Mouse (Mus musculus) liver, postnatal 0 days (tissue): Measurements from ENCODE around the gene Tfb2m. TPM values are rescaled to one million over a fixed set of nuclear protein-coding genes. Genes with fewer than 3 reads are reported as not detected.

Source experiments
- ATAC-seq: fragments of 200-750 bp; cut with Nextera tagmentation; 2 replicates; pipeline ENCODE4 v1.8.0; 2017; ENCODE audit warnings: mild to moderate bottlenecking, moderate library complexity
- DNase-seq: peaks from one replicate; pipeline ENCODE4 v3.0.0-alpha.2; 2016
- H3K27ac ChIP-seq: fragments of 300-500 bp; sonication (generic); 2 replicates; pipeline ENCODE4 v1.5.1; 2014; ENCODE audit warnings: antibody characterized with exemption, moderate library complexity, mild to moderate bottlenecking, low read depth
- H3K27me3 ChIP-seq: fragments of 300-500 bp; sonication (generic); 2 replicates; pipeline ENCODE4 v1.6.1; 2014; ENCODE audit warnings: low read length, control low read depth, mixed read lengths; ENCODE audit not compliant: insufficient read depth
- H3K36me3 ChIP-seq: fragments of 300-500 bp; sonication (generic); replicated peaks from 2 replicates; pipeline ENCODE4 v1.6.1; 2014; ENCODE audit warnings: mild to moderate bottlenecking, control low read depth, low read length, moderate library complexity, mixed read lengths; ENCODE audit not compliant: insufficient read depth
- H3K4me1 ChIP-seq: fragments of 300-500 bp; sonication (generic); 2 replicates; pipeline ENCODE4 v1.6.1; 2014; ENCODE audit warnings: antibody characterized with exemption, mild to moderate bottlenecking, control low read depth; ENCODE audit not compliant: insufficient read depth
- H3K4me2 ChIP-seq: fragments of 300-500 bp; sonication (generic); 2 replicates; pipeline ENCODE4 v1.6.1; 2014; ENCODE audit warnings: low read depth, mild to moderate bottlenecking, low read length, moderate library complexity, mixed read lengths
- H3K4me3 ChIP-seq: fragments of 300-500 bp; sonication (generic); 2 replicates; pipeline ENCODE4 v1.5.1; 2014; ENCODE audit warnings: low read depth, low read length
- H3K9ac ChIP-seq: fragments of 300-500 bp; sonication (generic); replicated peaks from 2 replicates; pipeline ENCODE4 v1.6.1; 2014; ENCODE audit warnings: mild to moderate bottlenecking, moderate library complexity
- H3K9me3 ChIP-seq: fragments of 300-500 bp; sonication (generic); 2 replicates; pipeline ENCODE4 v1.6.1; 2016; ENCODE audit warnings: mild to moderate bottlenecking, control low read depth, low read length, mixed read lengths
- CTCF ChIP-seq: sonication (generic); IDR thresholded peaks from 2 replicates; pipeline ENCODE4 v1.5.1; 2016; ENCODE audit warnings: antibody characterized with exemption, low read depth
- EP300 ChIP-seq: IDR thresholded peaks from 2 replicates; pipeline ENCODE4 v1.6.1; 2016; ENCODE audit warnings: antibody characterized with exemption, low read depth, mild to moderate bottlenecking
- WGBS: fragments of 180-500 bp; shearing (Covaris S2); extraction: QIAGEN DNeasy Blood & Tissue Kit; methylation state at CpG from one replicate; pipeline ENCODE4 v1.1.7; 2014; ENCODE audit not compliant: insufficient replicate concordance; 5-methylcytosine and 5-hydroxymethylcytosine counted together
- polyA plus RNA-seq: library from polyadenylated mRNA; unstranded; fragments of >200 nt; fragmentation: Nextera tagmentation; extraction: Ambion mirVana; gene quantifications from 2 replicates; pipeline ENCODE4 v1.2.1, GENCODE M21; 2015

Tfb2m gene
- polyA plus RNA-seq, 1 experiment from 2014 or later: 16.3 TPM

DNA sequence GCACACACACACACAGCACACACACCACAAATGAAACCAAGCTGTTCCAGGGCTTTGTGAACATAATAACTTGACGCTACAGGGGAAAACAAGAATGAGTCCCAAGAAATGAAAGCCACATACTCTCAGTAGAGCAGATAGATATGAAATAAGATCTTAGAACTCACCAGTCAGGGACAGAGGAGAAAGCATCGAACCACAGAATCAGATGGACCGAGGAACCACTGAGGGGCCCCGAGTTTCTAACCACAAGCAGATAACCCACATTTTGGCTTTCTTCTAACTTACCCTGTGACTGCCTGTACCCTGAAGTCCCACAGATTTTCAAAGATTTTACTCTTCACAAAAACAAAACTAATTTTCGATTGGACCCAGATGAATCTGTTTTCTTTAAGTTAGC, 53.2 kb downstream of the Tfb2m start:
- TF ChIP-seq CTCF (no peak), EP300 (no peak)
- DNase-seq: no peak
- Histone ChIP-seq H3K27ac (no peak overlapping the region), H3K4me1 (no peaks in the 10 kb centered on the region), H3K9me3 (no peaks in the 10 kb centered on the region), H3K4me2 (no peak overlapping the region), H3K4me3 (no peak overlapping the region), H3K36me3 (no peaks in the 10 kb centered on the region), H3K9ac (no peak overlapping the region), H3K27me3 (no peaks in the 10 kb centered on the region)
- 39% methylated on average over 5 of the region's 5 CpGs for WGBS
- ATAC-seq: no peak

DNA sequence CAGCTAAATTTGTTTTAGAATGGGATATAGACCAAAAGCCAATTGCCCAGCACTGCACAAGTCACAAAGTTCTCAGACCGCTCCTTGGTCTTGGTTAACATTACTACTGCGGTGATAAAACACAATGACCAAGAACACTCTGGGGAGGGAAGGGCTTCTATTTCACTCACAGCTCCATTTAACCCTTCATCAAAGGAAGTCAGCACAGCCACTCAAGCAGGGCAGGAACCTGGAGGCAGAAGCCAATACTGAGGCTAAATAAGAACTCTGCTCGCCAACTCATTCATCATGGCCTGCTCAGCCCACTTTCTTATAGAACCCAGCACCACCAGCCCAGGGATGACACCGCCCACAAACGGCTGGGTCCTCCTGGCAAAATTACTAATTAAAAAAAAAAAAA, 57.5 kb downstream of the Tfb2m start:
- Histone ChIP-seq H3K27me3 (no peaks in the 10 kb centered on the region), H3K9ac (no peak overlapping the region), H3K4me1 (no peaks in the 10 kb centered on the region), H3K4me3 (no peak overlapping the region), H3K27ac (no peak overlapping the region), H3K4me2 (no peak overlapping the region), H3K9me3 (no peaks in the 10 kb centered on the region), H3K36me3 (no peaks in the 10 kb centered on the region)
- ATAC-seq (no peak), DNase-seq (no peak)
- TF ChIP-seq EP300 (no peak), CTCF (no peak)
- 86% methylated on average over 5 of the region's 5 CpGs for WGBS

DNA sequence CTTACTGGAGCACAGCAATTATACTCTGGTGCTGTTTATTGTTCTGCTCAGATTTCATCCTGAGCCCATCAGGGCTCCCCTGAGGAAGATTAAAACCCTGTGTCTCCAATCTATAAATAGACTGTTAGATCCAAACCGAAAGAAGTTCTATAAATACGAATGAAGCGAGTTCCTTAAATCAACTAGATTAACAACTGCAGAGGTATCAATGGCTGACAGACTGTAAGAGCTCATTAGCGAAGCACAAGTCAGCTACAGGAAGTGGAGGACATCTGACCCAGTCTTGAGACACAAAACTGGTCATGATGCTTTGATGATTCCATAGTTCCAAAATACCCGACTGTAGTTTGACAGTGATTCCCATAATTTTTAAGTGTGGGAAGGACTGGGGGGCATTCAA, 58.1 kb downstream of the Tfb2m start:
- H3K4me3 ChIP-seq: no peak overlapping the region
- H3K9me3 ChIP-seq: no peaks in the 10 kb centered on the region
- H3K4me1 ChIP-seq: no peaks in the 10 kb centered on the region
- no peak for ATAC-seq
- H3K36me3 ChIP-seq: no peaks in the 10 kb centered on the region
- TF ChIP-seq CTCF (no peak), EP300 (no peak)
- WGBS: 53% methylated on average over 5 of the region's 5 CpGs
- H3K9ac ChIP-seq: no peak overlapping the region
- H3K27ac ChIP-seq: no peak overlapping the region
- no peak for DNase-seq
- H3K27me3 ChIP-seq: no peaks in the 10 kb centered on the region
- no peak overlapping the region for H3K4me2 ChIP-seq

DNA sequence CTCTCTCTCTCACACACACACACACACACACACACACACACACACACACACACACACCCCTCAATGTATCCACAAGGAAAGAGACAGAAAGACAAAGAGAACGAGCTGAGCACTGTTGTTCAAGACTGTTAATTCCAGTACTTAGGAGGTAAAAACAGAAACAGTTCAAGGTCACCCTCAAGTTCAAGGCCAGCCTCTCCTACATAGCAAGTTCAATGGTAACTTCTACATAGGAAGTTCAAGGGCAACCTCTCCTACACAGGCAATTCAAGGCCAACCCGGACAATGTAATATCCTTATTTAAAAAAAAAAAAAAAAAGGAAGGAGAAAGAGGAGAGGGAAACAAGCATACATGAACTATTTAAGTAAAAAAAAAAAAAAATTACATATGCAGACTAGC, 58.8 kb downstream of the Tfb2m start:
- TF ChIP-seq EP300 (no peak), CTCF (no peak)
- DNase-seq (no peak), ATAC-seq (no peak)
- Histone ChIP-seq H3K9ac (no peak overlapping the region), H3K4me3 (no peak overlapping the region), H3K9me3 (no peaks in the 10 kb centered on the region), H3K4me1 (no peaks in the 10 kb centered on the region), H3K36me3 (no peaks in the 10 kb centered on the region), H3K27me3 (no peaks in the 10 kb centered on the region), H3K4me2 (no peak overlapping the region), H3K27ac (no peak overlapping the region)
- 63% methylated on average over 2 of the region's 2 CpGs for WGBS

DNA sequence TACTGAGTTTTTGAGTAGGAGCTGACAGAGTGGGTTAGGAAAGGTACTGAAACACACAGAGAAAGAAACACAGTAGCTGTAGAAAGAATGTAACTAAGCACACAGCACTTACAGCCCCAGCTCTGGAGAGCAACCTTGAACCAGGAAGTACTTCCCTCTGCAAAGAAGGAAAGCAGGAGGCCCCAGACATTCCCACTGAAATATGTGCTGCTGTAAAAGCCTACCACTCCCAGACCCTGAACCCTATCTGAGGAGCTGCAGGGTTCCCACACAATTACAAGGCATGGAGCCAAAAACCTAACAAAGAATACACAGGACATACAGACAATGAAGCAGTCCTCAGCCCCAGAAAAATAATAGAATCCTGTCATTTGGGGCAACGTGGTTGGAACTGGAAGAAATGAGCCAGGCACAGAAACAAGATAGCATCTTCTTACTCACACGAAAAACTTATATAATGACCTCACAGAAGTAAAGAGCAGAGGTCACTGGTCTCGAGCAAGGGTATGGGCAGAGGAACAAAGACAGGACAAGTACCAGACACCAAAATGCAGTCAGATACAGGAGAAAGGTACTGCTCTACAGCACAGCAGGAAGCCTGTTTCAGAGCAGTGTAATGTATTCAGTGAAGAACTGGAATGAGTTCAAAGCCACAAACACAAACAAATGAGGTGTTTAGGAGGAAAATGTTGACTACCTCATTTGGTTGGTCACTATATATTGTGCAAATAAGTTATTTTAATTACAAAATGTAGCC, 60.1 kb downstream of the Tfb2m start:
- TF ChIP-seq CTCF: no peak
- no peak for TF ChIP-seq EP300
- no peaks in the 10 kb centered on the region for H3K36me3 ChIP-seq
- ATAC-seq (no peak), DNase-seq (no peak)
- 40% methylated on average over 3 of the region's 3 CpGs for WGBS
- H3K4me2 ChIP-seq: no peak overlapping the region
- no peak overlapping the region for H3K4me3 ChIP-seq
- no peak overlapping the region for H3K27ac ChIP-seq
- no peaks in the 10 kb centered on the region for H3K27me3 ChIP-seq
- no peaks in the 10 kb centered on the region for H3K4me1 ChIP-seq
- no peak overlapping the region for H3K9ac ChIP-seq
- no peaks in the 10 kb centered on the region for H3K9me3 ChIP-seq

DNA sequence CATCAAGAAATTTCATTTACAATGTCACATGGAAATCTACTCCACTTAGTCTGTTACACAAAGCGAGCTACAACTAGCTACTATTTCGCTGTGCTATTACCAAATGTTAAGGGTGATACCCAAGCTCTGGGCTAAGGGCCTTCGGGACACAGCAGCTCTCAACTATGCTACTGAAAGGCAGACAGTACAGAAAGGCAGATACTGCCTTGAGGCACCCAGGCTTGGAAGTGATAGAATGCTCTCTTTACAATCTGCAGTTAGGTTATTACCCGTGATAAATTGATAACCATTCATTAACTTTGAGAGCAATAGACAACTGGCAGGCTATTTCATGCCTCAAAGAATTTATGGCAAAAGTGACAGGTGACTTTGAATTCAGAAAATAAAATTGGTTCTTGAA, 65.2 kb downstream of the Tfb2m start:
- WGBS: 82% methylated on average over 4 of the region's 4 CpGs
- ATAC-seq: no peak

More for the DNA sequence above, 65.2 kb downstream of the Tfb2m start:
- H3K27me3 ChIP-seq: no peaks in the 10 kb centered on the region
- TF ChIP-seq CTCF (no peak), EP300 (no peak)
- H3K27ac ChIP-seq: no peak overlapping the region
- DNase-seq: no peak
- no peak overlapping the region for H3K4me2 ChIP-seq
- no peaks in the 10 kb centered on the region for H3K9me3 ChIP-seq
- no peaks in the 10 kb centered on the region for H3K36me3 ChIP-seq
- no peaks in the 10 kb centered on the region for H3K4me1 ChIP-seq
- H3K9ac ChIP-seq: no peak overlapping the region
- no peak overlapping the region for H3K4me3 ChIP-seq

Other genes starting within 250 kb of the Tfb2m start
- 5.0 and 5.1 TPM in 2 replicates for gene Smyd3, start 28.2 kb downstream of the Tfb2m start, polyA plus RNA-seq
- 5.0 and 5.8 TPM in 2 replicates for gene Cnst, start 103 bp upstream of the Tfb2m start, polyA plus RNA-seq
- 9.0 and 9.9 TPM in 2 replicates for gene Sccpdh, start 121.9 kb upstream of the Tfb2m start, polyA plus RNA-seq
- not detected in 2 replicates for gene Kif28, start 199.0 kb upstream of the Tfb2m start, polyA plus RNA-seq